Mouse (Mus musculus): ENCODE measurements around the gene Synm. TPM values are rescaled to one million over a fixed set of nuclear protein-coding genes. Genes with fewer than 3 reads are reported as not detected.

Synm gene
- total RNA-seq, 2 experiments from 2014 or later = 100 to 120 TPM

DNA sequence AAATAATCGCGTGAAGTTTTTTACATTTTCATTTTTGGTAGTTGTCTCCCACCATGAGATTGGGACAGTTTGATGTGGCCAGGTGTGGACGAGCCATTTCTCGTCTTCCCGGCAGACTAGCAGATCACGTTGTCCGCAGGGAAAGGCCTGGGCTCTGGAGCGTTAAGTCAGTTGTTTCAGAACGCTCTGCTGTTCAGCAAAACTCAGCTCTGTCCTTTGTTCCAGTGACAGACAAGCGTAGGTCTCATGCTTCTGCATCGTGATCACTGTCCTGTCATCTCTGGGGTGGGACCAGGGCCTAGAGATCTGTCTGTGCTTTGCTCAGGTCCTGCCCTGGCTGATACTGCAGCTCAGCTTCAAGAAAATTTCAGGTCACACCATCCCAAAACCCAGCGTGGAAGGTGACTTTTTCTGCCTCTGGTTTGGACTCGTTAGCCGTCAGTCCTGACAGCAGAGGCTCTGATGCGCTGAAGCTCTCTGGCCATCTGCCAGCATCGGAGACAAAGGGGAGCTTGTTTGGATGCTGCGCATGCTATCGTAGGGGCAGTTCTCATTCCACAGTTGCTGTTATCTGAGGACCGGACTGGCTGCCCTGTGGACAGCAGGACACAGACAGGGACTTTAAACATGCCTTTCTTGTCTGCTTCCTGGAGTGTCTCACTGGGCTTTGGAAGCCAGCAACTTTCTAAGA is 45.6 kb downstream of the Synm start:
- intact Hi-C loops (cut with DNase I; ENCODE audit: low total_unique reads) = no loop called here
- peak; percentile 50 for DNase-seq

DNA sequence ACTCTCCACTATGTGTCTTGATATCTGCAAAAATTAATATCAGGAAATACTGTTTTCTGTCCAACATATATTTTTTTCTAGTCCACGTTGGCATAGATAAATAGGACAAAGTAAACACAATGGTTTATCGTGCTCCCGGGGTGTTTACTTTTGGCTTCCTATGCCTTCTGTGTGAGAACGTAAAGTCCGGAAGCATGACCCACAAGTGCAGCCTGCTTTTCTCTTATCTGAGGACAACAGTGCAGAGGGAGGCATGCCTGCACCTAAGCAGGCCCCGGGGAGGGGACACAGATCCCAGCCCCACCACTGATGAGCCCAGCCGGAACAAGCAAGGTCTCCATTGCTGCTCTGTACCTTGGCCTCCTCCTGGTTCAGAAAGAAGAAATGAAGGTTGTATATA is 49.3 kb downstream of the Synm start:
- no peak for DNase-seq
- intact Hi-C loops (cut with DNase I; ENCODE audit: low total_unique reads) = no loop called here

DNA sequence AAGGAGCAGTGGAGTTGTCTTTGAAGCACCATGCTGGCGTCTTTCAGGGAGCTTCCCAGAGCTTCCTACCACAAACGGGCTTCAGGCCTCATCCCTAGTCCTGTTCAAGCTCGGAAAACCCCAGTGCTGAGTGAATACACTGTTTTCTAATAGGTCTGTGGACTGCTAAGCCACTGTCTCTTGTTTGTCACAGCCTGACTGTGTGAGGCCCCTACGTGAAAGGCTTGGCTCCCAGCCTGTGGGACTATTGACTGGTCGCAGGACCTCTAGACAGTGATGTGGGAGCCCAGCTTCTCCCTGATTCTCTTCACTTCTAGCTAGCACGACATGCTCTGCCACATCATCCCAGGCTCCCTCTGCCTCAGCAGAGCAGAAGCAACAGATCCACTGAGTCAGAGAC is 51.4 kb downstream of the Synm start:
- DNase-seq = no peak
- intact Hi-C loops (cut with DNase I; ENCODE audit: low total_unique reads) = no loop called here

DNA sequence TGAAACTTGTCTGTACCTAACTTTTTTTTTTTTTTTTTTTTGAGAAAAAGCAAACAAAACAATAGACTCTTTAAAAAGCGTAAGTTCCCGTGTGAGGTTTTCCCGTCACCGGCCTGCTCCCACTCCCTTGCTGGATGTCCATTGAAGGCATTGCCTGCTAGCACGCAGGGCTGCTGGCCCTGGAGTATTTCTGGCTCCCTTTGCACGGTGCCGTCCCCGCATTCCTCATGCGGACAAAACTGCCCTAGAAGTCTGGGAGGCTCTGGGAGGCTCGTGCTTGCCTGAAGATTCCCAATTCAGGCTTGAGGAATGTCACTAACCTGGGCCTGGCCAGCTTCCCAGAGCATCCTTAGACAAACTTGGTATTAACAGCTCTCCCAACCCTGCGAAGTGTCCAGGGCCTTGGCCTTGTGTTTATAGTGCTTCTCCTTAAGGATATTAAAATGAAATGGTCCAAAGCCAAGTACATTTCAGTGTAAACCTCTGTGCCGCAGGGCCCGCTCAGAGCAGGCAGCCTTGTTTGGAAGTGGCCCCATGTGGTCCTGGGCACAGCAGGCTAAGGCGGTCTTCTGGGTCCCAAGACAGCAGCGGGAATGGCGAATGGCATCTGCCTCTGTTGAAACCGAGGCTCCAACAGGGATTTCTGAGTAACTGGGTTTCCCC is 58.2 kb downstream of the Synm start:
- no peak for DNase-seq
- intact Hi-C loops (cut with DNase I; ENCODE audit: low total_unique reads) = no loop called here

DNA sequence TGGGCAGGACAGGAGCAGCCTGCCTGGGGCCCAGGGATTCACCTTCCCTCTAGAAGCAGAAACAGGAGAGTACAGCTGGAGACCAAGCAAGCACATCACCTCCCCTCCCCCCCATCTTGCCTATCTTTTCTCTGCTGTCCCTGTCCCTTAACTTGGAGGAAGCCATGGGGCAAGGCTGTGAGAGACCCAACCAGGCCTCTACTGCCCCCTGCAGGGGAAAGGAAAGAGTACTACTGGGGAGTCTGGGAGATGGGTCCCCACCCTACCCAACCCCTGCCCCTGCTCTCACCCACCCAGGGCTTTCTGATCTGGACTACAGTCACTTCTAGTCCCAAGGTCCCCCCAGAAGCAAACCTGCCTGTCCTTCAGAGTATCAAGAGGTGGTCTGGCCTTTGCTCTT is 58.7 kb downstream of the Synm start:
- intact Hi-C loops (cut with DNase I; ENCODE audit: low total_unique reads) = no loop called here
- DNase-seq = peak; percentile 53

DNA sequence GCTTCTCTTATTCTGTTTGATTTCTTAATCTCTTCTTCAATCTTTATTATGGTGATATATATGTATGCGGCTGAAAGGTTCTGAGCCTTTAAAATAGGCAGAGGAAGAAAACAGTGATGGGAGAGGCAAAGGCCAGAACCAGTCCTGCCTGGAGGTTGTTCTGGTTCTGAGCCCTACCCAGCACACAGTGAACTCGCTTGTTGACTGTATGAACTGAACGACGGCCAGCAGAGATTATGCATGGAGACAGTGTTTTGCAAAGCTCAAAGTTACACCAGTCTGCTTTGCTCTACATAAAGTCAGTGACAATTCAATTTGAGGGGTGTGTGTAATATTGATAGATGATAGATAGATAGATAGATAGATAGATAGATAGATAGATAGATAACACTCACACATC is 60.2 kb downstream of the Synm start:
- intact Hi-C loops (cut with DNase I; ENCODE audit: low total_unique reads) = no loop called here

DNA sequence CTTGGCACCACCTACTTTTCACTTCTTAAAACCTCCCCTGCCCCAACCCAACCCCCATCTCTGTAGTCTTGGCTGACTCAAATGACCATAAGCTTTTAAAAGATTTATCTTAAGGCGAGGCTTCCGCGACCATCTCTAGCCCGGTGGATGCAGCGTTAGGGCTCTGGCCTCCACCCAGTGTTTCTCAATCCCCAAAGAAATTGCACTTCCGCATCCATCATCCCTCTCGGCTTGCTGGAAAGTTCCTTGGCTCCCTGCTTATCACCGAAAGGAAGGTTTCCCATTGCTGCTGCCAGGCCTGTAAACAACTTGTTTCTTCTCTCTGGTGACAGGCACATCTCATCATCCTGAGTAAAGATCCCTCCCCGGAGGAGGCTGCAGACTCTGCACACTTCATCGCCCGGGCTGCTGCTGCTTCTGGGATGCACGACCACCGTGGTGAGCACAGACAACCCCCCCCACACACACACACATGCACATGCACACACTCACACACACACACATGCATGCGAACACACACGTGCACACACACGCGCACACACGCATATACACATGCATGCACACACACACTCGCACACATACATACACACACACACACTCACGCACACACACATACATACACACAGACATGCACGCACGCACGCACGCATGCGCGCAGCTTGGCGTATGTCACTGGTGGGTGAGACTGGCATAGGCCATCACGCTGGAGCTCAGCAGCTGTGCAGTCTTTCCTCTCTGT is 61.5 kb downstream of the Synm start:
- no peak for DNase-seq
- intact Hi-C loops (cut with DNase I; ENCODE audit: low total_unique reads) = no loop called here

More for the DNA sequence above, 60.2 kb downstream of the Synm start:
- DNase-seq = no peak

DNA sequence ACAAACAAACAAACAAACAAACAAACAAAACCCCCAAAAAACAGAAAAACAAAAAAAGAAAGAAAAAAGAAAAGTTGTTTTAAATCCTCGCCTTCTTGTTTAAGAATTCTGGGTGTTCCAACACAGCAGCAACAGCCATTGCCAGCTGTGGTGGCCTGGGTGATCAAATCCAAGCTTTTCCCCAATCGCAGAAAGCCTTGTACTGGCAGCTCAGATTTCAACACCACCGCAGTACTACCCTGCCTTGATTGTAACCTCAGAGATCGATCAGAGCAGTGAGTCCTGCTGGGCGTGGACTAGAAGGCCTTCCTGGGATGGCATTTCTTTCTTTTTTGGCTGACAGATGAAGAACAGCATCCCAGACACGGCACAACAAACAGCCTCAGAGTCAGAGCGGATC is 63.6 kb downstream of the Synm start:
- intact Hi-C loops (cut with DNase I; ENCODE audit: low total_unique reads) = no loop called here
- DNase-seq = no peak

DNA sequence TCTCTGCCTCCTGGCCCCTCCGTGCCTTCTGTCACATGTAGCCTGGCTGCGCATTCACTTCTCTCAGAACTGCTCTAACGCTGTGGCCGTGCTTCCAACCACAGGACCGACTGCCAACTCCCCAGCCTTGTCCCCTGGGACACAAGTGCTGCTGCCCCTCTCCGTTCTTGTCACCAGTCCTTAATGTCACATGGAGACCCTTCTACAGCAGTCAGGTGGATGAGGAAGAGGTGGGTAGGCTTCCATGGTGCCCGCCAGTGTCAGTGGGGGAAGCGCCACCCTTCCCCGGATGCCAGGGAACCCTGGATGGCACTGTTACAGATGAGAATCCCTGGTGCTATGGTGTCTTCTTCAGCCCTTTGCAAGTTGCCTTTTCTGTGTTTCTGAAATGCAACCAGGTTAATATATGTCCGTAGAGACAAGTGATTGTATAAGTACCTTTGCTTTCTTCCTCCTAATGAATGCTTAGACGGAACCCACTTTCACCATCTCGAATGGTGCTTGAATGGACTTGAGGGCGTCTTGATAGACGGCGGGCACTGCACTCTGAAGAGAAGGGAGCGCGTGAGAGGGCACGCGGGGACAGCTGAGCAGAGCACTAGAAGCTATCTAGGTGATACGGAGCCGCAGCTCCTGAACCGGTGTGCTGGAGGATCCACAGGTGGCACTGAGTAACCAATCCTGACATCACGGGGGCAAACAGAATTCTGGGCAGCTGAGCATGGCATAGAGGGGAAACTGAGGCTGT is 66.6 kb downstream of the Synm start:
- intact Hi-C loops (cut with DNase I; ENCODE audit: low total_unique reads) = no loop called here
- no peak for DNase-seq

DNA sequence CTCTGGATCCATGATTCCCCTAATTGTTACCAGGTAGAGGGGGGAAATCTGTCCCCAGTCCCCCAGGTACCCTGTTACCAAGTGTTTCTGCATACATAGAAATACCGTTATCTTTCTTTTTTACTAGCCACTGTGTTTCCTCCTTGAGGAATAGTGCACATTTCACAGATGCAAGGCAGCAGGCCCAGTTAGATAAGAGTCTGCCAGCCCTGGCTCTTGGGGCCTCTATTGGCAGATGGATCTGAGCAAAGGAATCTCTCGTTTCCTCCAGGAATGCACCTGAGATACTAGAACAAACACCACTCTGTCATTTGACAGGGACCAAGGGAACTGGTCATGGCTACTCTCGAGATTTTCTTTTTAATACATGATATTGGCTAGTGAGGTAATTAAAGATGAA is 67.4 kb downstream of the Synm start:
- intact Hi-C loops (cut with DNase I; ENCODE audit: low total_unique reads) = no loop called here
- no peak for DNase-seq

DNA sequence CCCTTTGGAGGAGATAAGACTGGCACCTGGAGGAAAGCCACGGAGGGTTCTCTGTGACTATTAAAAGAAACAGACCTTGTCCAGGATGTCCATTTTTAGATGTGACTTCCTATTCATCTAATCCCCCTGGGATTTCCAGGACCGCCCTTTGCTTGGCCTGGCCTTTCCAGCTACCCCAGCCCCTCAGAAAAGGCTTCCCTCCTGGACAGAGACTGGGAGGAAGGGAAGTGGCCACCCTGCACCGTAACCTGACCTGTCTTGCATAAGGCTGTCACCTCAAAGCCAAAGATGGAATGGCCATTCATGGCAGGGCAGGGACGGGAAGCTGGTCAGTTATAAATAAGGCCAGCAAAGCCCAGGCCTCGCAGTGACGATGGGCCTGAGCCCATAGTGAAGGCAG is 68.5 kb downstream of the Synm start:
- peak; percentile 26 for DNase-seq
- intact Hi-C loops (cut with DNase I; ENCODE audit: low total_unique reads) = no loop called here

DNA sequence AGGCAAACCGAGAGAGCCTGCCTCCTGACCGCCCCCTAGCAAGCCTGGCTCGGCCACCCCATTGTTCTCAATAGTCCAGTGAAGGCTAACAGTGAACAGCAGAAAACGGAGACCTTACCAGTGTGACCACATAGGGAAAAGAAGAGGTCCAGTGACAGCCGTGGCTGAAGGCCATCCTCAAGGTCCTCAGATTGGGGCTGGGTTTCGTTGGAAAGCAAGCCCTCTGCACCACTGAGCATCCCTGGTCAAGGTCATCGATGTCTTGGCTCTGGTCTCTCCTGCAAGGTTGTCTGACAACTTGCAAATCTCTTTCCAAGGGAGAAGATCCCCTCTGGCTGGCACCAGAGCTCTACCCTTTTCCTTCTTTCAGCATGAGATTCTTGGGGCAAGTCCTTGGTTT is 69.7 kb downstream of the Synm start:
- no peak for DNase-seq
- intact Hi-C loops (cut with DNase I; ENCODE audit: low total_unique reads) = no loop called here

DNA sequence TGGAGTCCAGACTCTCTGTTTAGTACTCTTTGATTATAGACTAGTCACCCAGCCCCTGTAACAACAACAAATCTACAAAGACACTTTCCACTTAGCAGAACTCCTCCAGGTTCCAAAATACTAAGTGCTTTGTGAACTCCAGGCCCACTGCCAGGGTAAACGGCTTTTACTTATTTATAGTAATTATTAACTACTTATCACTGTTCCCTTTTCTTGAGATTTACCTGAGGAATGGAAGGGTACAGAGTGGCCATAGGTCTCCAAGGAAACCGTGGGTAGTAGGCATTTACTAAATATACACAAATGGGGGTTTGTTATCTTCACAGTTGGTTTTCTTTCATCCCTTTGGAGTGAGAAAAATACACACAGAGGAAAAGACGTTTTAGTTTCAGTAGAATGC is 71.3 kb downstream of the Synm start:
- intact Hi-C loops (cut with DNase I; ENCODE audit: low total_unique reads) = no loop called here
- DNase-seq = no peak

DNA sequence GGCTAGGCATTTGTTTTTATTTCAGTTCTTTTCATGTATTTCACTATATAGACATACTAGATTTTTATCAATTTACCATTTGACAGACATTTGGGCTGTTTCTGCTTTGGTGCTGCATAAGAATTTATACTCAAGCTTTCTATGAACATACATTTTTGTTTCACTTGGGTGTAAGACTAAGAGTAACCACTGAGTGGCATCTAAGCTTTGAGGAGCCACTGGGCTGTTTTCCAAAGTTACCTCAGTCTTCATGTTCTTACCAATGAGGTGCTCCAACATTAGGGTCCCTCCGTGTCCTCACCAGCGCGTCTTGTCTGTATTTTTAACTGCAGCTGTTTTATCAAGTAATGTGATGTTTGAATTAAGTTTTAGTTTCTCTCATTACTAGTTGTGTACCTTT is 73.0 kb downstream of the Synm start:
- intact Hi-C loops (cut with DNase I; ENCODE audit: low total_unique reads) = no loop called here
- DNase-seq = no peak

DNA sequence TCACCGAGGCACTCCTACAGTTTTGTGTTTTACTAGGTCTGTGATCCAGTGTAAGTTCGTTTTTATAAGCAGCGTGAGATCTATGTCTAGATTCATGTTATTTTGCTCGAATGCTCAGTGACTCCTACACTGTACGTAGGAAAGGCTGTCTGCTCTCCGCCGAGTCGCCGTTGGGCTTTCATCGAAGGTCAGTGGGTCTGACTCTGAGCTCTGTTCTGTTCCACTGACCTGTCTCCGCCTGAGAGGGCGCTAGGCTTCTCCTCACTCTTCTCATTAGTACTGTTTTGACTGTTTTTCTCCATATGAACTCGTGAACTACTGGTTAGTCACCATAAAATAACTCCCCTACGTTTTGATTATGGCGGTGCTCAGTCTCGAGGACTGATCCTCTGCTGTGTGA is 76.5 kb downstream of the Synm start:
- no peak for DNase-seq
- intact Hi-C loops (cut with DNase I; ENCODE audit: low total_unique reads) = no loop called here

DNA sequence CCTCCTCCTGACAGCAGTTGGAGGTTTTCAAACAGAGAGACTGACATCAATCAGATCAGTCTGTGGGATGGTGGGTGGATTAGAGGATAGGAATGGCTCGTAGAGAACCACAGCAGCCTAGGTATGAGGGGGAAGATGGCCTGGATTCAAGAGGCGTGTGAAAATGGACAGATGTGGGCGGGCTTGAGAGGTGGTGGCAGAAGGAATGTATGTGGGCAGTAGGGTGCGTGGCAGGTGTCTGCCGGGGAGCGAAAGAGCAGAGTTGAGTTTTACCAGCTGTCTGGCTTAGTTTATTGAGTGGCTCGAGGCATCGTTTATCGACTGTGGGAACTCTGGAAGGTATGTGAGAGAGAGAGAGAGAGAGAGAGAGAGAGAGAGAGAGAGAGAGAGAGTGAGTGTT is 78.5 kb downstream of the Synm start:
- DNase-seq = no peak
- intact Hi-C loops (cut with DNase I; ENCODE audit: low total_unique reads) = no loop called here
